8 mouse cellular contexts compared by ENCODE assay signal in the genomic region with DNA sequence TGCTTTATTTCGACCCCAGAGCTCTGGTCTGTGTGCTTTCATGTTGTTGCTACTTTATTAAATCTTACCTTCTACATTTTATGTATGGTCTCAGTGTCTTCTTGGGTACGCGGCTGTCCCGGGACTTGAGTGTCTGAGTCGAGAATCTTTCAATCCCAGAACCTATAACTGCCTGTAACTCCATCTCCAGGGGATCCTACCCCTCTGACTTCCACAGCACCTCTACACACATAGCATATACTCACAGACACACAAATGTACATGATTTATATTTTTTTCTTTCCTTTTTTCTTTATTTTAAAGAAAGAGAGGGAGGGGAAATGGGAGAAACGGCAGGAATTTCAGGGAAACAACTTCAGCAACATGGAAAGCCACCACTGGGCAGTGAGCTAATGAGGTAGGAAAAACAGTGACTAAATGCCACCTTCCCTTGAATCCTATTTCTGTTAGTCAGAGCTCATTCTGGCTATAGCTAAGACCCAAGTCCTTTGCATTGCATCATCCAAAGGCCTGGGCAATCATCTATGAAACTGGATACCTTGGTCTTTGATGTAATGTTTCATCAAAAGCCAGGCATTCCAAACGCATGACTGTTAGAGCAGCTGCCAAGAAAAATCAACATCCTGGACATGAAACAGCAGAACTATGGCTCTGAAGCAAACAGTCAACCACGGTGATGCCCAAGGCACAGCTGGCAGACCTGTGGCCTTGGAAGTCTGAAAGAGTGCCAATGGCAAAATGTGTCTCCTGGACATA. TPM values are rescaled to one million over a fixed set of nuclear protein-coding genes. Genes with fewer than 3 reads are reported as not detected.
DNase-seq lines count a peak whose midpoint lies in the region; ATAC-seq and TF ChIP-seq lines count a peak whose summit lies in the region.

No protein-coding gene starts in this region.

- H3K9me3 ChIP-seq in forebrain, embryonic 12.5 days: no peaks in the 10 kb centered on the region

- in situ Hi-C loops in Patski (cut with MboI; ENCODE audit: low pct_unique_long_range_greater_than_20kb): no loop called here

- TF ChIP-seq POLR2A in lung, adult 2 months (IDR thresholded peaks at IDR 0.05; ENCODE audit: borderline replicate concordance, extremely low read depth, low read depth, low read length): 0 out of 2 replicates have a peak, but pooled peaks have one; percentile 24

- no peak for TF ChIP-seq CTCF in Patski (IDR thresholded peaks at IDR 0.05)
- TF ChIP-seq CTCF in lung, adult 2 months (IDR thresholded peaks at IDR 0.05; ENCODE audit: insufficient read depth, low read length): no peak

- CTCF ChIA-PET in Patski (lab: Charles Lee): interaction anchor here (0.8 to 0.9 kb wide), 2 partner anchors 11 to 29 kb away, joined by 3 read pairs; no protein-coding TSS in a partner anchor

- WGBS in lung, adult 2 months: 54% methylated on average over 8 of the region's 8 CpGs
- 89% methylated on average over 8 of the region's 8 CpGs for WGBS in forebrain, embryonic 12.5 days

- intact Hi-C loops in heart, postnatal 36 days (cut with DNase I): no loop called here

- H3K4me1 ChIP-seq in brown adipose tissue, adult 24 weeks (ENCODE audit: control insufficient read depth, insufficient read depth, insufficient read length, low read length): no peaks in the 10 kb centered on the region
- peaks cover 8% of the 10 kb centered on the region for H3K4me1 ChIP-seq in lung, adult 2 months (ENCODE audit: control insufficient read depth, insufficient read depth, low read length)
- no peaks in the 10 kb centered on the region for H3K4me1 ChIP-seq in forebrain, embryonic 12.5 days

- peak; percentile 100 for ATAC-seq in Patski
- ATAC-seq in forebrain, embryonic 12.5 days (ENCODE audit: low FRiP score): no peak
- no peak for ATAC-seq in CD4-positive, CD25-positive, alpha-beta regulatory T cell, adult 4 months

- H3K4me2 ChIP-seq in forebrain, embryonic 12.5 days: no peak overlapping the region

- no peak overlapping the region for H3K4me3 ChIP-seq in brown adipose tissue, adult 24 weeks (ENCODE audit: insufficient read depth, low read depth, low read length)
- no peak overlapping the region for H3K4me3 ChIP-seq in lung, adult 2 months (replicated peaks; ENCODE audit: extremely low read depth, low read depth, low read length)
- no peak overlapping the region for H3K4me3 ChIP-seq in forebrain, embryonic 12.5 days (replicated peaks)

- H3K27ac ChIP-seq in brown adipose tissue, adult 24 weeks (replicated peaks; ENCODE audit: low read depth, low read length): peak overlapping the region; percentile 38
- no peak overlapping the region for H3K27ac ChIP-seq in forebrain, embryonic 12.5 days

- no peaks in the 10 kb centered on the region for H3K36me3 ChIP-seq in forebrain, embryonic 12.5 days (replicated peaks)

- DNase-seq in Patski (ENCODE audit: low read depth, low spot score): peak; percentile 92
- peak; percentile 20 to 38 for DNase-seq in heart, postnatal 36 days
- no peak for DNase-seq in lung, adult 2 months
- DNase-seq in c-Kit-positive CD71-positive TER-119-positive erythroid progenitor cells, embryonic 14.5 days (ENCODE audit: low spot score): no peak
- DNase-seq in layer of hippocampus, adult 9-10 months (ENCODE audit: low spot score): no peak

- no peaks in the 10 kb centered on the region for H3K27me3 ChIP-seq in Patski
- H3K27me3 ChIP-seq in forebrain, embryonic 12.5 days: no peaks in the 10 kb centered on the region

- POLR2A ChIA-PET in Patski (lab: Charles Lee): interaction anchor here (0.7 kb wide), 1 partner anchor 32 kb away, joined by 3 read pairs; no protein-coding TSS in a partner anchor

- no peak overlapping the region for H3K9ac ChIP-seq in forebrain, embryonic 12.5 days

RNA-seq across cellular contexts. Expression of gene Hnrnpa3, which starts 16.1 kb away (rescaled TPM):
- 249 TPM for polyA plus RNA-seq in Patski (2021)
- polyA plus RNA-seq in brown adipose tissue, adult 24 weeks (2012; ENCODE audit: insufficient read depth, insufficient read length, missing spikeins): 58.7 and 106 TPM in 2 replicates
- 100 to 1,000 TPM; 137 to 165 TPM for total RNA-seq in heart, postnatal 36 days (2021)
- 17.5 and 36.0 TPM in 2 replicates for polyA plus RNA-seq in lung, adult 2 months (2012; rRNA removed)
- 448 and 488 TPM in 2 replicates for polyA plus RNA-seq in forebrain, embryonic 12.5 days (2016; fragmentation: Nextera tagmentation; extraction: Ambion mirVana)
- polyA plus RNA-seq in CD4-positive, CD25-positive, alpha-beta regulatory T cell, adult 4 months (2017; shearing (Covaris generic)): 100 to 1,000 TPM; 113 to 198 TPM

Comparison
In these comparisons a context has a peak if more than half of its experiments do, and no peak if none do; other contexts are left out.
1. DNase-seq: peak in Patski (single experiment) and heart, postnatal 36 days (2 of 2); none in lung, adult 2 months (single experiment), c-Kit-positive CD71-positive TER-119-positive erythroid progenitor cells, embryonic 14.5 days (single experiment) and layer of hippocampus, adult 9-10 months (single experiment).